Mouse (Mus musculus): ENCODE results near the gene Clpb.

DNA sequence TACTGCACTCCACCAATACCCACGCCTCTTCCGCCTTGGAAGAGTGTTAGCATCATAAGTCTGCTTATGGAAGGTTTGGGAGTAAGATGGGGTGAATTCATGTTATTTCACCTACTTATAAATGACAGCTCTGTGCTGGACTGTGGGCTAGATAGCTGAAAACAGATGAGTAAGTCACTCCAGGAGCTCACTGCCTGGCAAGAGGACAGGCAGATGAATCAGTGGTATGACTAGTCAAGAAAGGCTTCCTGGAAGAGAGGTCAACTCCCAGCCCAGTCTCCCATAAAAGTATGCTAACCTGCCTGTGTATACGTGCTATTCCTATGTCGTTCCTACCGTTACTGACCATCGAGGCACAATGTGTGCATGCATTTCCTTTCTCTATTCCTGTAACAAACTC is 91.9 kb downstream of the Clpb start:
- TF ChIP-seq GATA1 (IDR thresholded peaks at IDR 0.05; ENCODE audit: low read length): no peak
- no peak for TF ChIP-seq TAL1 (IDR thresholded peaks at IDR 0.05; ENCODE audit: low read length)
